Mouse (Mus musculus): ENCODE measurements around the gene C1ql2.

Gene C1ql2

DNA sequence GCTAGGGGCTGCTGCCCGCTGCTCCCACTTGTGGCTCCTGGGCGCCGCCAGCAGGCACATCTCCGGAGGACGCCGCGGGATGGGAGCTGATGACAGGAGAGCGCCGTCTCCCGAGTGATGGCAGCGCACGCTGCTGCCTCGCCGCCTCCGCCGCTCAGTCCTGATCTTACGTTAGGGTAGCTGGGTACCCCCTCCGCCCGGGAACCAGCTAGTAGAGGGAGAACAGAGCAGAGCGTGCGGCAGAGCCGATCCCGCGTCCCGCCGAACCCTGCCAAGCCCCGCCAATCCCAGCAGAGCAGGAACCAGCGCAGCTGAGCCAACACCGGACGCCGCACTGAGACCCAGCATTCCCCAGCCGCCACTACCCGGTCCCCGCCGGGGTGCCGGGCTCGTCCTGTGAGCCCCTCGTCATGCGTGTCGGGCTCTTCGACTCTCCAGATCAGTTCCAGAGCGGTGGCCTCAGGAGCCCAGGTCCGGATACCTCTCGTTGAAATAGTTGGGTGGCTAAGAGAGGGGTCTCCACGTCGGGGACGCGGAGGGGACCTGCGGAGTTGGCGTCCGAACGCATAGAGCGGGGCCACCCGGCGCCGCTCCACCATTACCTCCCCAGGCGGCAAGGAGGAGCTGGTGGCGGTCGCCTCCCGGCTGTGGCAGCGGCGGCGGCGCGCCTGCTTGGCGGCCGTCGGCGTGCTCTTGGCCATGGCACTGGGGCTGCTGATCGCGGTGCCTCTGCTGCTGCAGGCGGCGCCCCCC, at the start of gene C1ql2:
Gene C1ql2 (plus strand): TSS at position 164 of the 753 bp plus-strand sequence.
- DNase-seq (ENCODE audit: low spot score in 2 of 2): no peak

DNA sequence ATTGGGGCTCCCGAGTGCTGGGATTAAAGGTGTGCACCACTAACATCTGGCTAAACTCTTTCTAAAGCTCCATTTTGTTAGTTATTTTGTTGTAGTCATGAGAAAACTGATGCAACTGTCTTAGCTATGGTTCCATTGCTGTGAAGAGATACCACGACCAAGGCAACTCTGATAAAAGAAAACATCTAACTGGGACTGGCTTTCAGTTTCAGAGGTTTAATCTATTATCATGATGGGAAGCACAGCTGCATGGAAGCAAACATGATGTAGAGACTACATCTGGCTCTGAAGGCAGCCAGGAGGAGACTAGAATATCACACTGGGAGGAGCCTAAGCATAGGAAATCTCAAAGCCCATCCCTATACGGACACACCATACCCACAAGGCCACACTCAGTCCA, 48.7 kb upstream of the C1ql2 start:
- no peak for DNase-seq (ENCODE audit: low spot score in 2 of 2)

DNA sequence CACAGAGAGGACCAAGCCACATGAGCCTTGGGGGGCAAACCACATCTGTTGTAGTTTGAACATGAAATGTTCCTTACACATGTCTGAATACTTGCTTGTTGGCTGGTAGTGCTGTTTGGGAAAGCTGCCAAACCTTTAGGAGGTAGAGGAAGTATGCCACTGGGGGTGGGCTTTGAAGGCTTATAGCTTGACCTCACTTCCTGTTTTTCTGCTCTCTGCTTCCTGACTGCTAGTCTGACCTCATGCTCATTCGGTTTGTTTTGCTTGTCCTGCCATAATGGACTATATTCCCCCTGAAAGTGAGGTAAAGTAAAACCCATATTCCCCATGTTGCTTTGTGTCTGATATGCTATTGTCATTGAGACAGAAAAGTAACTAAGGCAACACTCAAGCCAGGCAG, 46.6 kb upstream of the C1ql2 start:
- no peak for DNase-seq (ENCODE audit: low spot score in 2 of 2)

DNA sequence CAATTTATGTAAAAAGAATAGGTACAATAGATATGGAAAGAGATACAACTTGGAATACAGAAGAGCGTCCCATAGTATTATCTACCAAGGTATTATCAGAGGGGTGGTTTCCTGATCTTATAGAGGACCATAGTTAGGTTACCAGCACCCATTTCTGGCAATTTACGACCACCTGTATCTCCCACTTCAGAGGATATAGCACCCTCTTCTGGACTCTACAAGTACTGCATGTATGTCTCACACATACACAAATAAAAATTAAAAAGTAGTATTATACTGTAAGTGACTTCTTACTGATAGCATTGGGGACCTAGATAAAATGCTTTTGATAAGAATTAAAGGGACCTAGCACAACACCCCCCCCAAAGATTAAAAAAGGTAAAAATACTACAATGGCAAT, 43.4 kb upstream of the C1ql2 start:
- no peak for DNase-seq (ENCODE audit: low spot score in 2 of 2)

DNA sequence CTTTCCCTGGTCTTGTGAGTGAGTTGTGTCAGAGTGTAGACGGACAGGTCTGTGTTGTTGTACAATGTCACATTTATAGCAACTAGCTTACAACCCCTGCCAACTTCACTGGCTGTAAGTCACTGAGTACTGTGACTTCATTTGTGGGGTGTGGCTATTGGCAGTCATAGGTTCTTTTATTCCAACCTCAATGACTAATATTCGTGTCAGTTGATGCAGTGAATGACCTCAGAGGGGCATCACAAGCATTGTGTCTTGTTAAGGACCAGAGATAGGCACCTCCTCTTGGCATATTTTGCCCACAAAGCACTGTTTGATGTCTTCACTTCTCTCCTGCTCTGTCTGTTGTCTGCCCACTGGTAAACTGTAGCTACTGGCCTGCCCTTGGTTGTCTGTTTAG, 34.6 kb upstream of the C1ql2 start:
- DNase-seq (ENCODE audit: low spot score in 2 of 2): no peak

DNA sequence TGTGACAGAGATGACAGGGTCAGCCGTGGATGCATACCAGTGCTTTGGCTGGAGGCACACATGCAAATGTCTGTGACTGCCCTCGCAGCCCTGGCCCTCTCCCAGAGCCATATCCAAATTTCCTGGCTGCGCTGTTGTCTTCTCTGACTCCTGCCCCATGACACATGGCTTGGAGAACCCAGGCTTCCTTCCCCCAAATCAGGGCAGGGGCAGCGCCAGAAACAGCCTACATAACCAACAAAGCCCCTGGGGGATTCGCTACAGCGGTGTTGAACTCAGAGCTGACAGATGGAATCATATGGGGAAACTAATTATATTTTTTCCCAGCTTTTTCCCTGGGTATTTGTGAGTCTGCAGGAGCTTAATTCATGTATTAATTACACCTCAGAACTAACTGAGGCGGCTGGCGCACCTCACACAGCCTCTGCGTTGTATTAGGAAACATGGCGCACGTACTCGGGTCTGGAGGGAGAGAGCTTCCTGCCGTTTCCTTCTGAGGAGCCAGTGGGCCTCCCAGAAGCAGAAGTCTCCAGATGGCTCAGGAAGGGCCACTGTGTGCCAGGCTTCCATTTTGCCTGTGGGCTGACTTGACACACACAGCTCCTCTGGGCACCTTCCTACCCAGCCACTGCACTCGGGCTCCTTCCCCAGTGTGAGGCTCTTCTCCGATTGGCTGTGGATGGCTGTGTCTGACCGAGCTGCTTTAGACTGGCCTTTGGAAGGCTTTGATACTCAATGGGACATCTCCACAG, 18.9 kb upstream of the C1ql2 start:
- no peak for DNase-seq (ENCODE audit: low spot score in 2 of 2)

DNA sequence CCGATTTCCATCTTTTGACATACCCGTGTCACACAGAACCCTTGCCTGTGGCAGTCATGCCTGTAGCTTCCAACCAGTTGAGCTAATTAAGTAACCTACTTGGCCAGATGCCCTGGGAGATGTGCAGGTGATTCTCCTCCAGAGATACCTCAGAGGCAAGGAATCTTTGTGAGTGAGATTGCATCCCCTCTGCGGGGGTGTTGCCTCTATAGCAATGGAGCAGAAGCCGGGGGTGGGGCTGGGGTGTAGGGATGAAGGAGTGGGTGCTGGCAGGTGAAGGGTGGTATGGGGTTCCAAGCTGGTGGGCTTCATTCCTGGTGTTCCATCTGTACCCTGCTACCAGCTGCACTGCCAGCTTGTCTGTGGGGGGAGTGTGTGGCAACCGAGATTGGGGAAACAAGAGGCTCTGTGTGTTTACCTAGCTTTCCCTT, 17.2 kb upstream of the C1ql2 start:
- no peak for DNase-seq (ENCODE audit: low spot score in 2 of 2)

DNA sequence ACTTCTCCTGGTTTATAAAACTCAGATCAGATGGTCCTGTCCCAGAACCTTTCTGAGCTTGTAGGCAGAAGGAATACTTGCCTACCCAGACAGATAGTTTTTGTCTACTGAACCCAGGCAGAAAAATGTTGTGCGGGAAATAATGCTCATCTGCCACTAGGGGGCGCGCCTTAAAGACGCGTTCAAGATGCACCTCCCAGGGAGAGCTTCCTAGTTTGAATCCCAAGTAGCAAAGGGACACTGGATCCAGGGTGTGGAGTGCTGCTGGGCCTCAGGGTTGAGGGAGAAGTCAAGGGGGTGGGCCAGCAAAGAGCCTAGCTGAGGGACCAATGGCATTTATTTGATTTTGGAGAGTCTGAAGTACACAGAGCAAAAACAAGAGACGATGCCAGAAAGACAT, 12.7 kb upstream of the C1ql2 start:
- DNase-seq (ENCODE audit: low spot score in 2 of 2): peak; percentile 4 to 24

DNA sequence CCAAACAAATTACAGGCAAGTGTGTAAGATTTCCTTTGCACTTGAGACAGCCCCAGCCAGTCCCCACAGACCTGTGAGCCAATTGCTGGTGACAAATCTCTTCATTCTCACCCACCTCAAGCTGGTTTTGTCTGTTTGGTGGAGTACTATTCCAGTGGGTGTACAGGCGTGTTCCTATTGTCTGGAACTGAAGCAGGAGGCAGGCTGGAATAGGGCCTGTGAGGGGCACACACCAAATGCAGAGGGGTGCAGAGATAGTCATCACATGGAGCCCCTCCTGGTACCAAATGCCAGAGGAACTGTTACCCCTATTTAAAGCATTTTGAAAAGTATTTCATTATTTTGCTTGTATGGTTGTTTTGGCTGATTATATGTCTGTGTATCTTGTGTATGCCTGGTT, 12.2 kb upstream of the C1ql2 start:
- DNase-seq (ENCODE audit: low spot score in 2 of 2): no peak

DNA sequence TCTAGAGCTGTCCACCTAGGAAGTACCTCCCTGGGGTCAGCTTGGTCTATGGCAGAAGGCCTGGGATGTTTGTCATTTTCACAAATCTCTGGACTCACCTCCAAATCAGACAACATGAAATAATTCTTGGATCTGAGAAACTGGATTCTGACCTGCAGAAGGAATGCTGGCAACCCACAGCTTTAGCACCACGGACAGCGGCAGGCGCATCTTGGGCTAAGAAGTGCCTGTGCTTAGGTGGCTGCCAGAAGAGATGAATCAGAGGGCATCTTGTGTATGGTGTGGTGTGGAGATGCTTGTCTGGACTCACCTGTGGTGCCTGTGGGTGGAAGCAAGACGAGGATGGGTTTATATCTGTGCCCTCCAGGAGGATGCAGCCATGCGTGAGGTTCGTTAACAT, 8.5 kb upstream of the C1ql2 start:
- peak in 1 of 2 experiments; percentile 37 for DNase-seq (ENCODE audit: low spot score in 2 of 2)

DNA sequence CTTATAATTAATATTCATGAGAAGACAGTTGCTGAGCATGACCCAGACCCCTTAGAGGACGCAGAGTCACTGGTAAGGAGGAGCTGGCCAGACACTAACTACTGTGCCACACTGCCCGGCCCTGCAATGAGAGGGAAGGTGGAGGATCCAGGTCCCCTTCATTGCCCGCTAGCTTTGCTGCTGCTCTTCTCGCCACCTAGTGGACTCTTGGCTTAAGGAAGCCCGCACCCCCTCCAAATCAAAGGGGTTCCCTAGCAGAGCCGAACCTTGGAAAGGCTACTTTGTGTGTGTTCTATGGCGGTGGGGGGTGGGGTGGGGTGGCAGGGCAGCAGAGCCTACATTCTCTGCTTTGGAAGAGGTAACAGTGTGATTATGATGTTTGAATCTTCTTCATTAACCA, 2.4 kb upstream of the C1ql2 start:
- DNase-seq (ENCODE audit: low spot score in 2 of 2): no peak

DNA sequence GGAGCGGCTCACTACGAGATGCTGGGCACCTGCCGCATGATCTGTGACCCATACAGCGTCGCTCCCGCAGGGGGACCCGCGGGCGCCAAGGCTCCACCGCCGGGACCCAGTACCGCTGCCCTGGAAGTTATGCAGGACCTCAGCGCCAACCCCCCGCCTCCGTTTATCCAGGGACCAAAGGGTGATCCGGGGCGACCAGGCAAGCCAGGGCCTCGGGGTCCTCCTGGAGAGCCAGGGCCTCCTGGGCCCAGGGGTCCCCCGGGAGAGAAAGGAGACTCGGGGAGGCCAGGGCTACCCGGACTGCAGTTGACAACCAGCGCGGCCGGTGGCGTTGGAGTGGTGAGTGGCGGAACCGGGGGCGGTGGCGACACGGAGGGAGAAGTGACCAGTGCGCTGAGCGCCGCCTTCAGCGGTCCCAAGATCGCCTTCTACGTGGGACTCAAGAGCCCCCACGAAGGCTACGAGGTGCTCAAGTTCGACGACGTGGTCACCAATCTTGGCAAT, 842 bp downstream of the C1ql2 start:
- DNase-seq (ENCODE audit: low spot score in 2 of 2): no peak

DNA sequence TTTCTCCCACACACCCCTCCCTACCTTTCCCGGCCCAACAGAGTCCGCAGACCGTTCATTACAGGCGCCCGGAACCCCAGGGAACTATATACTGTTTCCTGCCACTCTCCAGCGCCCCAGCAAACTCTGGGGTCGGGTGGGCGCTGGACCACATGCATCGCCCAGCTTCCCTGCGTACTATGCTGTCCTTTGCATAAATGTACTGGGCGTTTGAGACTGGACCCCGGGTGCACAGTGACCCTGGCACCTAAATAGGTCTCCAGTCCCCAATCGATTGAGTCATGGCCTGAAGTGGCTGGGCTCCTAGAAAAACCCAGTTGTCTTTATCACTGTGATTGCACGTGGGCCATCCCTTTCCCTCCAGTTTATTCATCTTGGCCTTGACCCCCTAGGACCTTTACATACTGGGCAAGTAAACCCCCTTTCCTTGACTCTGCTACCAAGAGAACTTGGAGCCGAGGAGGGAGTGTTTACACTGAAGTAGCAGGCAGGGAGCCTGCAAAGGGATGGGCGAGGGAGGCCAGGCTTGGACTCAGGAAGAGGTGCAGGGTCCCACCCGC, 1.5 kb downstream of the C1ql2 start:
- DNase-seq (ENCODE audit: low spot score in 2 of 2): no peak

DNA sequence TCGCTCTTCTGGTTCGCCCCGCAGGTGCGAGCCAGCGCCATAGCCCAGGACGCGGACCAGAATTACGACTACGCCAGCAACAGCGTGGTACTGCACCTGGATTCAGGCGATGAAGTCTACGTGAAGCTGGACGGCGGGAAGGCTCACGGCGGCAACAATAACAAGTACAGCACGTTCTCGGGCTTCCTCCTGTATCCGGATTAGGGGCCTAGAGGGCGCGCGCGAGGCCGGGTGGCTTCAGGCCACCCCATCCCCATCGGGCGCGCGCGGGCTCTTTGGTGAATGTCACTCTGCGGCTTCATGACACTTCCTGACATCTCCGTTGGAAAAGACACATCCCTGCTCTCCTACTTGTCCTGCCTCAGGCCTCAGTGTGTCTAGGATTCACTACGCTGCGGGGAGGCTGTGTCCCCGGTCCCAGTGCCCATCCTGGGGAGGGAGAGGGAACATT, 2.0 kb downstream of the C1ql2 start:
- DNase-seq (ENCODE audit: low spot score in 2 of 2): peak in 1 of 2 experiments; percentile 7

DNA sequence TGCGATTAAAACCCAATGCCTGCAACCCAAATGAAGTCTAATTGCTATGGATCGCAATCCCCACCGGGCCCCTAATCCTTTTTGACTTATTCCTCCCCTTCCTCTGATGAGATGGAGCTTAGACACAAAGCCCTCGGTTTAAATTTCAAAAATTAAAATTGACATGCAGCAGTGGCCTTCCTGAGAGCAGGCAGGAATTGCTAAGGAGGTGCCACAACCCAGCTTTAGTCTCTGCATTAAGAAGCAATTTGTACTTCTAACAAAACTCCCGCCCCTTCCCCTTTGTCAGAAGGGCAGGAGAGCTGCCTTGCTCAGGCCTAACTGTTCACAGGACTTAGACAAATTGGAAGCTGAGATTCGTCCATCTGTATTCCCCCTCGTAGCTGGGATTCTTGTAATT, 4.6 kb downstream of the C1ql2 start:
- no peak for DNase-seq (ENCODE audit: low spot score in 2 of 2)

DNA sequence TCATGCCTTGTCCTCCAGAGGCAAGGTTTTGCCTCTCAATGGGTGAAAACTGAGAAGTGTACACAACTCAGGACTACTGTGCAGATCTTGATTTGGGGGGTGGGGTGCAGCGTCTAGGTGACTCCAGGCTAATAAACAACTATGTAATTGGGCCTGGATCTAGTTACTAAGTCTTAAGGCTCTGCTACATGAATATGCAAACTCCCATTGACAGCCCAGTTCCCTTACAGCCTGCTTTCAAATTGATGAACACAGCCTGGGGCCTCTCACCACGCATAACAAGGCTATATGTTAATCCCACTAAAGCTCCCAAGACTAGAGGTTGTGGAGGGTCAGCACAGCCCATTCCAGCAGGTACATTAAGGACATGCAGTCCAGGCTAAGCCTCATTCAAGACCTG, 14.0 kb downstream of the C1ql2 start:
- no peak for DNase-seq (ENCODE audit: low spot score in 2 of 2)

DNA sequence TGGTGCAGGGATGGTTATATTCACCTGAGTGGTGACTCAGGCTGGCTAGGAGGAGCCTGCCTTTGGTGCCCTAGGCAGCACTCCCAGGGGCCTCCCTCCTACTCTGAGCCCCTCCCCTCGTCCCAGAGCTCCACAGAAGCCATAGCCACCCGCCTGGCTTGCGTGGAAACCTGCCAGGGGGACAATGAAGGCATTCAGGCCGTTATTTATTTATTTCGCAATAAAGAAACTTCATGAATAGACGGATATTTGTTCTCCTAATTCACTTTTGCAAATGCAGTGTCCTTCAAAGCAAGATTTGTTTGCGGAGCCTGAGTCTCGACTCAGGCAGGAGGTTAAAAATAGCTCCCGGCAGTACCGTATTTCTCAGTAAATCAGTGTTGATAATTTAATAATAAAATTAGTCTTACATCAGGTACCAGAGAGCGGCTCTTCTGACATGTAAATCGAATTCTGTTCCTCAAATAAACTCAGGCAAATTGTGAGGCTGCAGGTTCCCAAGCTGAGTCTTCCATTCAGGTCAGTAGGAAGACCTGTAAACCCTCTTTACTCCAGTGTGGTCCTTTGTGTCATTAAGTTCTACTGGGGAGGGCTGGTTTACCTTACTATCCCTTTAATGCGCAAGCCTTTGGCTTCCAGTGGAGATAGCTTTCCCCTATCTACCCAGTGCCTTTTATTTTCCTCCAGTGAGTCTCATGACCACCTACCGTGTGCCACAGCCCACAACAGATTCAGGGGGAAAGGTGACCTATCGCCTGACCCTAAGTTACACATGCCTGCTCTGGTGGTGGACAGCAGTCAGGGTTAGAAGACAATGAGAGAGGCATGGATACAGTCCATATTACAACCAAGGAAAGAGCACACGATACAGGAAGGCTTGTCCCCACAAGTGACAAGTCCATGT, 17.2 kb downstream of the C1ql2 start:
- peak; percentile 7 to 15 for DNase-seq (ENCODE audit: low spot score in 2 of 2)

DNA sequence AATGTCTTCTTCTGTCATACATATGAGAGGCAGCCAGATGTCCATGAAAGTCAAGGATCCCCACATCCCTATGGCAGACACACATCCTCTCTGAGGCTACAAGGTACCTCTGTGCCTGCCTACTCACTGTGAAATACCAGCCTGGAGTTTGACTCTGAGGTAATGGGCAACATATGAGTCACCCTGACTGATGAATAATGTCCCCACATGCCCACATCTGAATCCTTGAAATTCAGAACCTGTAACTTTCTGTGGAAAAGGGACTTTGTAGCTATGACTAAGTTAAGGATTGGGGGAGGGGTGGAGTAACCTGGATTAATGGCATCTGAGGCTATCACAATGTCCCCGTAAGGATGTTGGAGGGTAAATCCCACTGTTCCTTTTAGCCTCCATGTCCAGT, 23.3 kb downstream of the C1ql2 start:
- DNase-seq (ENCODE audit: low spot score in 2 of 2): no peak

DNA sequence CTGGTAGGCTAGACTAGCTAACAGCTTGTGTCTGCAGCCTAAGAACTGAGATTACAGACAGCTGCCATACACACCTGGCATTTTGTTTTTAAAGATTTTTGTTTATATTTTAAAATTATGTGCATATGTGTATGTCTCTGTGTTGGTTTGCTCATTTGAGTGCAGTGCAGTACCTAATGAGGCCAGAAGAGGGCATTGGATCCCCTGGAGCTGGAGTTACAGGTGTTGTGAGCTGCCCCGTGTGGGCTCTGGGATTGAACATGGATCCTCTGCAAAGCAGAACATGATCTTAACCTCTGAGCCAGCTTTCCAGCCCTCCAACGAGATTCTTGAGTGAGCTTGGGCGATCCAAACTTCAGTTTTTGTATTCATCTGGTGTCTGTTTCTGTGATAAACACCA, 27.8 kb downstream of the C1ql2 start:
- no peak for DNase-seq (ENCODE audit: low spot score in 2 of 2)

DNA sequence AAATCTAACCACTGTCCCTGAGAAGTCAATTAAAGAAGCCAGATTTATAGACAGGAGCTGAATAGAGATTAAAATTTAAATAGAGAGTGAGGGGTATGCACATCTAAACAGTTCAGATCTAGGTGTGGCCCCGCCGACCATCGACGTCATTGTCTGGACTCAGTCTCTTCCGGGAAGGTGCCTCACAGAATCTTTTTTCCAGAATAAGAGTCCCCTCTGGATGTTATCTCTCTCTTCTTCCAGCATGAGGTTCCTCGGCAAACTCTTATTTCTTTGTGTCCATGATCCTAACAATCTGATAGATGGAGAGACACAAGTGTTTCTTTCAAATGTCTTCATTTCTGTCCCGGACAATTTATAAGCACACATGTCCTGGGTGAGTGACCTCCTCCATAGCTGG, 33.7 kb downstream of the C1ql2 start:
- DNase-seq (ENCODE audit: low spot score in 2 of 2): no peak

DNA sequence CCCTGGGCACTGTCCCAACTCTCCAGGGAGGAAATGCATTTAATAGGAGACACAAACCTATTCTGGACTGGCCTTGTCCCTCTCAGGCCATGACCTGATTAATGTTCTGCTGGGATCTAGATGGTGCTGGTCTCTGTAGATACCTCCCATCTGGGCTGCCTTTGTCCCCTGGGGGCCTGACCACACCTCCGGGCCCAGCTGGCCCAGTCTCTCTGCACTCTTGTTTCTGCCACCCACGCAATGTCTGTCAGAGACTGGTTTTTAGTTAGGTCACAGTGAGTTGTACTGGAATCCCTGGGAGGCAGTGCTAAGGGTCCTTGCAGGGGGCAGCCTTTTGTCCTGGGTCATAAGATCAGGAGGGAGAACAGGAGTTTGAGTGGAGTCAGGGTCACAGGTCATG, 34.5 kb downstream of the C1ql2 start:
- no peak for DNase-seq (ENCODE audit: low spot score in 2 of 2)
